Mouse (Mus musculus) heart, embryonic 11.5 days (tissue): ENCODE measurements around the gene Hist1h2ac. TPM values are rescaled to one million over a fixed set of nuclear protein-coding genes. Genes with fewer than 3 reads are reported as not detected.
"Not testable (repeated sequence)": the region's sequence is repeated elsewhere in the genome, so short reads cannot be mapped to it uniquely, and the experiment has no call there.

ENCODE experiments used
- ATAC-seq: fragments of 200-750 bp; cut with Nextera tagmentation; replicated peaks from 2 replicates; pipeline ENCODE4 v1.8.0; 2017; ENCODE audit warnings: moderate library complexity; ENCODE audit not compliant: insufficient number of reproducible peaks, low FRiP score, low TSS enrichment
- H3K27ac ChIP-seq: fragments of 300-500 bp; sonication (generic); 2 replicates; pipeline ENCODE4 v1.5.1; 2014; ENCODE audit warnings: mild to moderate bottlenecking, low read depth, low read length
- H3K27me3 ChIP-seq: fragments of 300-500 bp; sonication (generic); 2 replicates; pipeline ENCODE4 v1.6.1; 2014; ENCODE audit warnings: mild to moderate bottlenecking, low read length, mixed read lengths; ENCODE audit not compliant: control insufficient read depth, insufficient read depth
- H3K36me3 ChIP-seq: fragments of 300-500 bp; sonication (generic); 2 replicates; pipeline ENCODE4 v1.6.1; 2014; ENCODE audit warnings: mild to moderate bottlenecking, low read length, moderate library complexity, mixed read lengths; ENCODE audit not compliant: control insufficient read depth, insufficient read depth
- H3K4me1 ChIP-seq: fragments of 300-500 bp; sonication (generic); 2 replicates; pipeline ENCODE4 v1.6.1; 2014; ENCODE audit warnings: low read length; ENCODE audit not compliant: control insufficient read depth, insufficient read depth
- H3K4me2 ChIP-seq: fragments of 300-500 bp; sonication (generic); 2 replicates; pipeline ENCODE4 v1.6.1; 2014; ENCODE audit warnings: mild to moderate bottlenecking, moderate library complexity
- H3K4me3 ChIP-seq: fragments of 300-500 bp; sonication (generic); 2 replicates; pipeline ENCODE4 v1.5.1; 2014; ENCODE audit warnings: low read depth, low read length
- H3K9ac ChIP-seq: fragments of 300-500 bp; sonication (generic); 2 replicates; pipeline ENCODE4 v1.6.1; 2014; ENCODE audit warnings: mild to moderate bottlenecking, low read depth, low read length, moderate library complexity
- H3K9me3 ChIP-seq: fragments of 300-500 bp; sonication (generic); replicated peaks from 2 replicates; pipeline ENCODE4 v1.6.1; 2016; ENCODE audit warnings: low read length; ENCODE audit not compliant: control insufficient read depth
- WGBS: fragments of 180-500 bp; shearing (Covaris S2); extraction: QIAGEN DNeasy Blood & Tissue Kit; methylation state at CpG from one replicate; pipeline ENCODE4 v1.1.7; 2014; ENCODE audit not compliant: insufficient replicate concordance; 5-methylcytosine and 5-hydroxymethylcytosine counted together
- polyA plus RNA-seq: library from polyadenylated mRNA; unstranded; fragments of >200 nt; fragmentation: Nextera tagmentation; extraction: Ambion mirVana; gene quantifications from 2 replicates; pipeline ENCODE4 v1.2.1, GENCODE M21; 2014

Gene Hist1h2ac
- polyA plus RNA-seq, 1 experiment from 2014 or later: 0.52 TPM

- WGBS: 66% methylated on average over 4 of the region's 4 CpGs
- Histone ChIP-seq H3K4me3 (peak overlapping the region; percentile 49), H3K4me2 (peak overlapping the region; percentile 70), H3K4me1 (0 out of 2 replicates have a peak, but pooled peaks cover 8% of the 10 kb centered on the region), H3K27me3 (no peaks in the 10 kb centered on the region), H3K9ac (peak overlapping the region; percentile 68), H3K36me3 (no peaks in the 10 kb centered on the region), H3K27ac (peak overlapping the region; percentile 97), H3K9me3 (no peaks in the 10 kb centered on the region)
- no peak for ATAC-seq
Measured at GRCm38 (mm10) chr13:23685966-23686365, 2.2 kb upstream of the Hist1h2ac start.

GRCm38 (mm10) chr13:23685121-23685861 is 1.5 kb upstream of the Hist1h2ac start:
- peak overlapping the region; percentile 68 for H3K9ac ChIP-seq
- H3K9me3 ChIP-seq: no peaks in the 10 kb centered on the region
- ATAC-seq: no peak
- H3K4me3 ChIP-seq: peak overlapping the region; percentile 49
- no peaks in the 10 kb centered on the region for H3K27me3 ChIP-seq
- H3K36me3 ChIP-seq: no peaks in the 10 kb centered on the region
- H3K27ac ChIP-seq: peak overlapping the region; percentile 97
- 15% methylated on average over 15 of the region's 15 CpGs for WGBS
- peak overlapping the region; percentile 70 for H3K4me2 ChIP-seq
- 0 out of 2 replicates have a peak, but pooled peaks cover 8% of the 10 kb centered on the region for H3K4me1 ChIP-seq

- H3K4me1 ChIP-seq: not testable (repeated sequence)
Measured at GRCm38 (mm10) chr13:23684295-23684945, 672 bp upstream of the Hist1h2ac start.

DNA sequence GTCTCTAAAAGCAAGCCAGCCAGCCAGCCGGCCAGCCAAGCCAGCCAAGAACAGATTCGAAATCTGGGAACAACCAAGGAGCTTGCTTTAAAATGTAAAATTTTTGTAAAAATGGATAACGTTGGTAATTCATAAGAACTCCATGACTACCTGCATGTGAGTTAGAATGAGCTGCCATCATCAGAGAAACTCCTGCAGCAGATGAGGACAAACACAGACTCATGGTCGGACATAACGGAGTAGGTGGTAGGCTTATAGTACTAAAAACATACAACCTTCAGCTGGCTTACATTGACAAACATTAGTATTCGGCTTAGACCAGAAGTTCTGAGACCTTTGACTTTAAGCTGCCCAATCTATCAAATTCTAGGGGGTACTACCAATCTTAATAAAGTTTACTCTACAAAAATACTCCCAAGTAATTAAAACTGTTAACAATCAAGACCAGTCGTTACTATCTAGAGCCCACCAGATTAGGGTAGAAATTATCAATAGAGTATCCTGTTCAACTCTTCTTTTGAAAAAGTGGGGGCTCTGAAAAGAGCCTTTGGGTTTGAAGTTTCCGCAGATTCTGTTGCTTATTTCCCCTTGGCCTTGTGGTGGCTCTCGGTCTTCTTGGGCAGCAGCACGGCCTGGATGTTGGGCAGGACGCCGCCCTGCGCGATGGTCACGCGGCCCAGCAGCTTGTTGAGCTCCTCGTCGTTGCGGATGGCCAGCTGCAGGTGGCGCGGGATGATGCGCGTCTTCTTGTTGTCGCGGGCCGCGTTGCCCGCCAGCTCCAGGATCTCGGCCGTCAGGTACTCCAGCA is 597 bp downstream of the Hist1h2ac start:
- Histone ChIP-seq H3K4me2 (peak overlapping the region; percentile 70), H3K9ac (peak overlapping the region; percentile 66), H3K4me3 (peak overlapping the region; percentile 42), H3K27ac (peak overlapping the region; percentile 97)
- 21% methylated on average over 11 of the region's 30 CpGs for WGBS
- H3K4me1 ChIP-seq, H3K36me3 ChIP-seq, H3K9me3 ChIP-seq, H3K27me3 ChIP-seq: not testable (repeated sequence)
- ATAC-seq: peak; percentile 48

More at GRCm38 (mm10) chr13:23684295-23684945, 672 bp upstream of the Hist1h2ac start:
- Histone ChIP-seq H3K4me3 (peak overlapping the region; percentile 49), H3K9ac (peak overlapping the region; percentile 76), H3K27ac (peak overlapping the region; percentile 97), H3K4me2 (peak overlapping the region; percentile 70)
- H3K9me3 ChIP-seq, H3K36me3 ChIP-seq, H3K27me3 ChIP-seq, ATAC-seq: not testable (repeated sequence)
- under 1% methylated on average over 11 of the region's 37 CpGs for WGBS

GRCm38 (mm10) chr13:23682623-23682946 is 1.2 kb downstream of the Hist1h2ac start:
- H3K9me3 ChIP-seq: no peaks in the 10 kb centered on the region
- no peaks in the 10 kb centered on the region for H3K27me3 ChIP-seq
- 0 out of 2 replicates have a peak, but pooled peaks cover 8% of the 10 kb centered on the region for H3K4me1 ChIP-seq
- peak overlapping the region; percentile 70 for H3K4me2 ChIP-seq
- WGBS: 24% methylated on average over 1 of the region's 1 CpGs
- H3K4me3 ChIP-seq: 0 out of 2 replicates have a peak overlapping the region, but pooled peaks have one; percentile 42
- peak overlapping the region; percentile 66 for H3K9ac ChIP-seq
- ATAC-seq: no peak
- H3K36me3 ChIP-seq: no peaks in the 10 kb centered on the region
- H3K27ac ChIP-seq: peak overlapping the region; percentile 97

- Histone ChIP-seq H3K36me3 (no peaks in the 10 kb centered on the region), H3K4me2 (peak overlapping the region; percentile 70; the same call in 1 of the 2 replicates), H3K9ac (0 out of 2 replicates have a peak overlapping the region, but pooled peaks have one; percentile 66), H3K27me3 (no peaks in the 10 kb centered on the region), H3K9me3 (no peaks in the 10 kb centered on the region), H3K4me1 (0 out of 2 replicates have a peak, but pooled peaks cover 8% of the 10 kb centered on the region), H3K27ac (no peak overlapping the region), H3K4me3 (no peak overlapping the region)
- 76% methylated on average over 6 of the region's 6 CpGs for WGBS
- no peak for ATAC-seq
Measured at GRCm38 (mm10) chr13:23681990-23682582, 1.7 kb downstream of the Hist1h2ac start.

DNA sequence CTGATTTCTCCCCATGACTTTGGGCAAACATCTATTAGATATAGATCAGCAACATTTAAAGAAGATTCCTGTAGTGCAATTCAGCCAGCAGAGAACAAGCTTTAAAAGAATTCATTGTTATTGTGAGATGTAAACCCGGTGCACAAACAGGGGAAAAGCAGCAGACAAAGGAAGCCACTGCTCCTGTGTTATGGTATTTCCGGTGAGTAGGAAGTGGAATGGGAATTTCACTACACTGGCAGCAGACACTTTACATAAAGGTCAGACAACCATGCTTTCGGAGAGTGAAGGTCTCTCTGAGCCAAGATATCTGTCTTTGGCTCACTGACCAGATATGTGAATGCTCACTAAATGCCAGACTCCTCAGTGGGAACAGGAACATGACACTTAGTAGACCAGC is 21.2 kb downstream of the Hist1h2ac start:
- 53% methylated on average over 3 of the region's 3 CpGs for WGBS
- no peaks in the 10 kb centered on the region for H3K36me3 ChIP-seq
- H3K4me1 ChIP-seq: no peaks in the 10 kb centered on the region
- no peak overlapping the region for H3K4me2 ChIP-seq
- no peak overlapping the region for H3K9ac ChIP-seq
- H3K4me3 ChIP-seq: no peak overlapping the region
- H3K27me3 ChIP-seq: no peaks in the 10 kb centered on the region
- H3K27ac ChIP-seq: no peak overlapping the region
- no peaks in the 10 kb centered on the region for H3K9me3 ChIP-seq
- no peak for ATAC-seq
